In the genomic region with DNA sequence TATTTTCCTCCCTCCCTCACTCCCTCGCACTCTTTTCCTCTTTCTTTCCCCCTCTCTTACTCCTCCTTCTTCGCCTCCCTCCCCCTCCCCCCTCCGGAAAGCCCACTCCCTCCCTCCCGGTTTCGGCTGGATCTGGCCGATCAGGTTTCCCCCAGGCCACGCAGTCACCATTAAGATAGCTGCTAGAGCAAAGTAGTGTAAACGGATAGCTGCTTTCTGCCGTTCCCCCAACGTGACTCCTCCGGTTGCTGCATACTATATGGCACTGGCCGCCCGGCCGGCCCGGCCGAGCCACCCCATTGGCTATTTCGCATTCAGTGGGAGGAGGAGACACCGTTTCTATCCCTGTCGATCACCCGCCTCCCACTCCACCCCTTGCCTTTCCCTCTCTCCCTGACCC, we compare ENCODE assay signal across 8 mouse cellular contexts. TPM values are rescaled to one million over a fixed set of nuclear protein-coding genes. Genes with fewer than 3 reads are reported as not detected.
DNase-seq lines count a peak whose midpoint lies in the region; ATAC-seq and TF ChIP-seq lines count a peak whose summit lies in the region.

A gene (minus strand): TSS at position 261 of the 400 bp plus-strand sequence.

- peak; percentile 85 for ATAC-seq in G1E (ENCODE audit: extremely low read depth, insufficient number of reproducible peaks, low FRiP score, poor library complexity, severe bottlenecking)
- ATAC-seq in cerebellum, adult (ENCODE audit: insufficient number of reproducible peaks, low FRiP score, low TSS enrichment) = peak; percentile 96
- ATAC-seq in forebrain, embryonic 13.5 days = peak; percentile 85

- H3K27me3 ChIP-seq in G1E (ENCODE audit: insufficient read depth, low read length) = peaks cover 61% of the 10 kb centered on the region
- peaks cover 29% of the 10 kb centered on the region for H3K27me3 ChIP-seq in forebrain, embryonic 13.5 days

- peaks cover 18% of the 10 kb centered on the region for H3K36me3 ChIP-seq in G1E (replicated peaks)
- no peaks in the 10 kb centered on the region for H3K36me3 ChIP-seq in forebrain, embryonic 13.5 days (ENCODE audit: poor library complexity, severe bottlenecking)

- peak within 1 kb of the TSS; percentile 83 for H3K4me3 ChIP-seq in G1E (ENCODE audit: low read depth, low read length)
- peak within 1 kb of the TSS; percentile 70 for H3K4me3 ChIP-seq in forebrain, embryonic 13.5 days
- peak within 1 kb of the TSS; percentile 50 for H3K4me3 ChIP-seq in lung, adult 2 months (replicated peaks; ENCODE audit: extremely low read depth, low read depth, low read length)

- no peak for TF ChIP-seq CTCF in G1E (IDR thresholded peaks at IDR 0.05; ENCODE audit: low read depth, low read length)
- TF ChIP-seq CTCF in lung, adult 2 months (IDR thresholded peaks at IDR 0.05; ENCODE audit: insufficient read depth, low read length) = no peak

- intact Hi-C loops in heart, postnatal 10 days (cut with DNase I) = loop anchor here (5.0 kb wide), 3 partner anchors 49 to 209 kb away; no protein-coding TSS in a partner anchor

- peak; percentile 84 for DNase-seq in G1E (ENCODE audit: low spot score)
- peak; percentile 78 to 84 for DNase-seq in heart, postnatal 10 days
- DNase-seq in kidney, postnatal 36 days = peak; percentile 76 to 82
- peak; percentile 49 for DNase-seq in lung, adult 2 months
- DNase-seq in ovary, adult 18-20 months (ENCODE audit: low spot score) = peak; percentile 48
- DNase-seq in natural killer cell, adult 2 months (ENCODE audit: low spot score in 2 of 2) = no peak

- H3K4me1 ChIP-seq in G1E (ENCODE audit: insufficient read depth, low read depth, low read length) = peaks cover 41% of the 10 kb centered on the region
- peaks cover 22% of the 10 kb centered on the region for H3K4me1 ChIP-seq in forebrain, embryonic 13.5 days
- no peaks in the 10 kb centered on the region; the same call in 1 of the 2 replicates for H3K4me1 ChIP-seq in lung, adult 2 months (ENCODE audit: control insufficient read depth, insufficient read depth, low read length)

- TF ChIP-seq POLR2A in lung, adult 2 months (IDR thresholded peaks at IDR 0.05; ENCODE audit: borderline replicate concordance, extremely low read depth, low read depth, low read length) = peak; percentile 44; the same call in 1 of the 2 replicates

- H3K4me2 ChIP-seq in forebrain, embryonic 13.5 days = peak within 1 kb of the TSS; percentile 99

- WGBS in forebrain, embryonic 13.5 days = under 1% methylated on average over 20 of the region's 20 CpGs
- under 1% methylated on average over 16 of the region's 20 CpGs for WGBS in lung, adult 2 months

- H3K9ac ChIP-seq in forebrain, embryonic 13.5 days = peak within 1 kb of the TSS; percentile 70

- H3K27ac ChIP-seq in forebrain, embryonic 13.5 days = no peak within 1 kb of the TSS

- no peaks in the 10 kb centered on the region for H3K9me3 ChIP-seq in G1E (replicated peaks)
- no peaks in the 10 kb centered on the region for H3K9me3 ChIP-seq in forebrain, embryonic 13.5 days (replicated peaks)

RNA-seq across cellular contexts. Expression of the gene that starts here (rescaled TPM):
- total RNA-seq in G1E (2014; fragmentation: Nextera tagmentation) (10.0 and 11.3 TPM in 2 replicates), G1E (2017) (2.8 and 3.2 TPM in 2 replicates)
- 0.58 and 0.73 TPM in 2 replicates for polyA plus RNA-seq in G1E (2012)
- 0.89 and 1.0 TPM in 2 replicates for polyA plus RNA-seq in forebrain, embryonic 13.5 days (2015; fragmentation: Nextera tagmentation; extraction: Ambion mirVana)
- 1 to 10 TPM; 2.3 to 3.4 TPM for total RNA-seq in heart, postnatal 10 days (2021)
- 2.1 and 2.6 TPM in 2 replicates for polyA plus RNA-seq in lung, adult 2 months (2012; rRNA removed)

Comparison
In these comparisons a context has a peak if more than half of its experiments do, and no peak if none do; other contexts are left out.
1. DNase-seq: peak in G1E (single experiment), heart, postnatal 10 days (2 of 2), kidney, postnatal 36 days (2 of 2), lung, adult 2 months (single experiment) and ovary, adult 18-20 months (single experiment); none in natural killer cell, adult 2 months (0 of 2).
2. Peak in every context shown above with its lines, with median percentiles within 50 percentile points of each other: ATAC-seq and H3K4me3 ChIP-seq.